Mouse (Mus musculus): ENCODE results near the gene Taf12. TPM values are rescaled to one million over a fixed set of nuclear protein-coding genes. Genes with fewer than 3 reads are reported as not detected.

Taf12 gene
- polyA plus RNA-seq, 1 experiment from 2014 or later = 50.6 TPM

GRCm38 (mm10) chr4:132253128-132253527 lies 21.0 kb upstream of the Taf12 start:
- no peaks in the 10 kb centered on the region for H3K27me3 ChIP-seq (ENCODE audit: control insufficient read depth, insufficient read depth, low read length)
- H3K27ac ChIP-seq (replicated peaks; ENCODE audit: low read depth, low read length) = no peak overlapping the region
- DNase-seq (no peak), ATAC-seq (ENCODE audit: low FRiP score, low TSS enrichment) (no peak)
- peaks cover 35% of the 10 kb centered on the region for H3K36me3 ChIP-seq (ENCODE audit: control insufficient read depth, insufficient read depth, low read length)
- no peaks in the 10 kb centered on the region for H3K9me3 ChIP-seq (ENCODE audit: control insufficient read depth, low read length)
- no peak overlapping the region for H3K9ac ChIP-seq (replicated peaks; ENCODE audit: low read length)
- no peaks in the 10 kb centered on the region for H3K4me1 ChIP-seq (ENCODE audit: control insufficient read depth, insufficient read depth, low read length)
- WGBS = 90% methylated on average over 8 of the region's 8 CpGs
- H3K4me2 ChIP-seq (ENCODE audit: low read length) = no peak overlapping the region
- no peak overlapping the region for H3K4me3 ChIP-seq (replicated peaks; ENCODE audit: low read depth, low read length)

DNA sequence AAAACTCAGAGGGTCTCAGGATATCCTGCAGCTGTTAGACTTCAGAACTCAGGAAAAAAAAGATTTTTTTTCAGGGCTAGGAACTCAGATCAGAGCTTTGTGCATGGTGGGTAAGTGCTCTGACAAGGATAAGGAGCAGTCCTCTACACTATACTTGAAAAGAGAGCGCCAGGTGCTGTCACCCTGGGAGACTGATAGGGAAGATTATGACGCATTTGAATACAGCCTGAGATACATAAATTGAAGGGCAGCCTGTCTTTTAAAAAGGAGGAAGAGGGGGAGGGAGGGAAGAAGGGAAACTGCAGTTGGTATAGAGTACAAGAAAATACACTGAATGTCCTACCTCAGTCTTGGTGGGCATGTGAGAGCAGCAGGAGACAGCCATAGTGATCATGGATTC lies 20.6 kb upstream of the Taf12 start:
- H3K36me3 ChIP-seq (ENCODE audit: control insufficient read depth, insufficient read depth, low read length) = peaks cover 31% of the 10 kb centered on the region
- H3K27me3 ChIP-seq (ENCODE audit: control insufficient read depth, insufficient read depth, low read length) = no peaks in the 10 kb centered on the region
- H3K27ac ChIP-seq (replicated peaks; ENCODE audit: low read depth, low read length) = 0 out of 2 replicates have a peak overlapping the region, but pooled peaks have one; percentile 13
- H3K4me1 ChIP-seq (ENCODE audit: control insufficient read depth, insufficient read depth, low read length) = no peaks in the 10 kb centered on the region
- H3K9me3 ChIP-seq (ENCODE audit: control insufficient read depth, low read length) = no peaks in the 10 kb centered on the region
- H3K9ac ChIP-seq (replicated peaks; ENCODE audit: low read length) = no peak overlapping the region
- WGBS = 82% methylated on average over 2 of the region's 2 CpGs
- H3K4me2 ChIP-seq (ENCODE audit: low read length) = no peak overlapping the region
- H3K4me3 ChIP-seq (replicated peaks; ENCODE audit: low read depth, low read length) = no peak overlapping the region
- ATAC-seq (ENCODE audit: low FRiP score, low TSS enrichment) (no peak), DNase-seq (no peak)

DNA sequence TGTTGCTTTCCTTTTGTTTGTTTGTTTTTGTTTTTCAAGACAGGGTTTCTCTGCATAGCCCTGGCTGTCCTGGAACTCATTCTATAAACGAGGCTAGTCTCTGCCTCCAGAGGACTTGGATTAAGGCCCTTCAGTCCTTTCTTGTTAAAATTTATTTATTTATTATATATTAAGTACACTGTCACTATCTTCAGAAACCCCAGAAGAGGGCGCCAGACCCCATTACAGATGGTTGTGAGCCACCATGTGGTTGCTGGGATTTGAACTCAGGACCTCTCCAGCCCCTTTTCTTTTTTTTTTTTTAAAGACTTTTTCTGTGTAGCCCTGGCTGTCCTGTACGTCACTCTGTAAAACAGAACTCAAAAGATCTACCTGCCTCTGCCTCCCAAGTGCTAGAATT lies 19.2 kb upstream of the Taf12 start:
- no peak overlapping the region for H3K4me3 ChIP-seq (replicated peaks; ENCODE audit: low read depth, low read length)
- ATAC-seq (ENCODE audit: low FRiP score, low TSS enrichment) = no peak
- H3K9me3 ChIP-seq (ENCODE audit: control insufficient read depth, low read length) = no peaks in the 10 kb centered on the region
- DNase-seq = no peak
- H3K36me3 ChIP-seq (ENCODE audit: control insufficient read depth, insufficient read depth, low read length) = peaks cover 19% of the 10 kb centered on the region
- H3K27ac ChIP-seq (replicated peaks; ENCODE audit: low read depth, low read length) = no peak overlapping the region
- no peaks in the 10 kb centered on the region for H3K27me3 ChIP-seq (ENCODE audit: control insufficient read depth, insufficient read depth, low read length)
- peaks cover 8% of the 10 kb centered on the region for H3K4me1 ChIP-seq (ENCODE audit: control insufficient read depth, insufficient read depth, low read length)
- 79% methylated on average over 3 of the region's 3 CpGs for WGBS
- H3K4me2 ChIP-seq (ENCODE audit: low read length) = no peak overlapping the region
- H3K9ac ChIP-seq (replicated peaks; ENCODE audit: low read length) = no peak overlapping the region

DNA sequence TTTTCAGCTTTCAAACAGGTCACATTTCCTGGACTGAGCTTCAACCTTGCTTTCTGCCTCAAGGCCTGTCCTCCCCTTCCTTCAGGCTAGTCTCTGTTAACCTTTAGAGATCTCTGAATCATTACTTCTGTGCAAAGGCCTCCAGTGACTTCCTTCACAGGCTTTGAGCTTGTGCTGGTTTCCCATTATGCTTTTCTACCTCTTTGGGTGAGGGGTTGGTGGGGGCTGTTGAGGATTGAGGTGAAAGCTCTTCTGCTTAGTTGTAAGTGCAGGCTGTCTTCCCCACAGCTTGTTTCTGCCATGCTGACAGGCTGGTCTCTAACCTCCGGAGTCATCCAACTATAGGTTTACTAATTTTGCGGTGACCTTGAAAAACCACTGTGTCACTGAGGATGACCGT lies 17.8 kb upstream of the Taf12 start:
- WGBS = 94% methylated on average over 3 of the region's 3 CpGs
- no peaks in the 10 kb centered on the region for H3K9me3 ChIP-seq (ENCODE audit: control insufficient read depth, low read length)
- H3K4me1 ChIP-seq (ENCODE audit: control insufficient read depth, insufficient read depth, low read length) = peaks cover 14% of the 10 kb centered on the region
- no peak overlapping the region for H3K4me2 ChIP-seq (ENCODE audit: low read length)
- H3K36me3 ChIP-seq (ENCODE audit: control insufficient read depth, insufficient read depth, low read length) = peaks cover 7% of the 10 kb centered on the region
- H3K9ac ChIP-seq (replicated peaks; ENCODE audit: low read length) = no peak overlapping the region
- H3K27me3 ChIP-seq (ENCODE audit: control insufficient read depth, insufficient read depth, low read length) = no peaks in the 10 kb centered on the region
- no peak overlapping the region for H3K4me3 ChIP-seq (replicated peaks; ENCODE audit: low read depth, low read length)
- ATAC-seq (ENCODE audit: low FRiP score, low TSS enrichment) = no peak
- H3K27ac ChIP-seq (replicated peaks; ENCODE audit: low read depth, low read length) = no peak overlapping the region
- DNase-seq = no peak

- H3K9me3 ChIP-seq (ENCODE audit: control insufficient read depth, low read length) = no peaks in the 10 kb centered on the region
- WGBS = 94% methylated on average over 4 of the region's 4 CpGs
- H3K27ac ChIP-seq (replicated peaks; ENCODE audit: low read depth, low read length) = no peak overlapping the region
- H3K4me1 ChIP-seq (ENCODE audit: control insufficient read depth, insufficient read depth, low read length) = peaks cover 20% of the 10 kb centered on the region
- no peaks in the 10 kb centered on the region for H3K36me3 ChIP-seq (ENCODE audit: control insufficient read depth, insufficient read depth, low read length)
- DNase-seq (no peak), ATAC-seq (ENCODE audit: low FRiP score, low TSS enrichment) (no peak)
- H3K9ac ChIP-seq (replicated peaks; ENCODE audit: low read length) = peak overlapping the region; percentile 4; the same call in 1 of the 2 replicates
- no peak overlapping the region for H3K4me2 ChIP-seq (ENCODE audit: low read length)
- H3K4me3 ChIP-seq (replicated peaks; ENCODE audit: low read depth, low read length) = 0 out of 2 replicates have a peak overlapping the region, but pooled peaks have one; percentile 75
- no peaks in the 10 kb centered on the region for H3K27me3 ChIP-seq (ENCODE audit: control insufficient read depth, insufficient read depth, low read length)
Observed at GRCm38 (mm10) chr4:132259248-132259647, 14.9 kb upstream of the Taf12 start.

DNA sequence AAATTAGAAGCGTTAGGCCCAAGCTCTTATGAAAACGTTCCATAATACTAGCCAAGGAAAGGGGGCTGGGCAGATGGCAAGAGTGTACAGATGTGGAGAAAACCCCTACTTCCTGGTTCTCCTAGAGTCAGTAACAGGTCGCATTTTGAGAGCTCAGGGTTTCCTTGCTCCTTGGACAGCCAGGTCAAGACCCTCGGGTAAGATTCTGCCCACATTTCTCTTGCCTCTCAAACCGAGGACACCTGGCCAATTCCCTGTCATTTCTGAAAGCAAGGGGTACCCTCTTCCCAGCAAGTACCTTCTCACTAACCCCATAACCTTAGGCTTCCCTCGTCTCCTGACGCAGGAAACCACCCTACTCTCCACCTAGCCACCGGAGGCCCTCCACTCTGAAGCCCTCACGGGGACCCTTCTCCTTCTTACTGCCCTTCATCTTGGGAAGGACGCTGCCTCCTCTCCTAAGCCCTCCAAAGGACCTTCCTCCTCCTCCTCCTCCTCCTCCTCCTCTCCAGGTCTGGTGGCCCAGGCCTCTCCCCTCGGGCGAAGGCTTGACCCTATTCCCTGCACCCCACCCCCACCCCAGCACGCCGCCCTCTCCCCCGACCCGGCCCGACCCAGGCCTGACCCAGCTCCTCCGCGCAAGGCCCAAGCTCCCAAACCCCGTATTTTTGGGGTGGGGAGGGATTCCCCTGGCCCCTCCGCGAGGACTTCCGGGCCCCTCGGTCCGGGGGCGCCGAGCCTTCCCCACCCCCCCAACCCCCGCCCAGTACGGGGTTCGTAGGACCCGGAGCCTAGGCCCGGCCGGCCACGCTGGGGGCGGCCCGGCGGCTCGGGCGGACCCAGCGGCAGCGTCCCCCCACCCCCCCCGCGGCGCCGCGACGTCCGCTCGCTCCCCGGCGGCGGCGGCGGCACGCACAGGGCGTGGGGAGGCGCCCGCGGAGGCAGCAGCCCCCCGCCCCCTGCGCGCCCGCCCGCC lies 13.5 kb upstream of the Taf12 start:
- peak overlapping the region; percentile 93 for H3K27ac ChIP-seq (replicated peaks; ENCODE audit: low read depth, low read length)

GRCm38 (mm10) chr4:132261514-132262357 lies 12.4 kb upstream of the Taf12 start, which contains the start of gene Gmeb1:
Gmeb1 (minus strand) TSS chr4:132261602.
- DNase-seq = peak; percentile 94
- H3K4me3 ChIP-seq (replicated peaks; ENCODE audit: low read depth, low read length) = peak within 1 kb of the TSS; percentile 75
- H3K27me3 ChIP-seq (ENCODE audit: control insufficient read depth, insufficient read depth, low read length) = no peaks in the 10 kb centered on the region
- WGBS = 16% methylated on average over 42 of the region's 49 CpGs
- peak; percentile 92 for ATAC-seq (ENCODE audit: low FRiP score, low TSS enrichment)
- no peaks in the 10 kb centered on the region for H3K9me3 ChIP-seq (ENCODE audit: control insufficient read depth, low read length)
- no peaks in the 10 kb centered on the region for H3K36me3 ChIP-seq (ENCODE audit: control insufficient read depth, insufficient read depth, low read length)
- peak within 1 kb of the TSS; percentile 96 for H3K9ac ChIP-seq (replicated peaks; ENCODE audit: low read length)
- peaks cover 20% of the 10 kb centered on the region for H3K4me1 ChIP-seq (ENCODE audit: control insufficient read depth, insufficient read depth, low read length)
- peak within 1 kb of the TSS; percentile 89 for H3K4me2 ChIP-seq (ENCODE audit: low read length)
- peak within 1 kb of the TSS; percentile 93 for H3K27ac ChIP-seq (replicated peaks; ENCODE audit: low read depth, low read length)

More for the DNA sequence above, 13.5 kb upstream of the Taf12 start:
- ATAC-seq (ENCODE audit: low FRiP score, low TSS enrichment) (peak; percentile 86), DNase-seq (peak; percentile 86)
- Histone ChIP-seq H3K27me3 (ENCODE audit: control insufficient read depth, insufficient read depth, low read length) (no peaks in the 10 kb centered on the region), H3K4me3 (replicated peaks; ENCODE audit: low read depth, low read length) (peak overlapping the region; percentile 75), H3K9ac (replicated peaks; ENCODE audit: low read length) (peak overlapping the region; percentile 96), H3K4me2 (ENCODE audit: low read length) (peak overlapping the region; percentile 89), H3K4me1 (ENCODE audit: control insufficient read depth, insufficient read depth, low read length) (peaks cover 20% of the 10 kb centered on the region), H3K9me3 (ENCODE audit: control insufficient read depth, low read length) (no peaks in the 10 kb centered on the region), H3K36me3 (ENCODE audit: control insufficient read depth, insufficient read depth, low read length) (no peaks in the 10 kb centered on the region)
- 4% methylated on average over 51 of the region's 64 CpGs for WGBS

- no peaks in the 10 kb centered on the region for H3K9me3 ChIP-seq (ENCODE audit: control insufficient read depth, low read length)
- WGBS = 87% methylated on average over 5 of the region's 5 CpGs
- DNase-seq = no peak
- H3K27ac ChIP-seq (replicated peaks; ENCODE audit: low read depth, low read length) = no peak overlapping the region
- no peaks in the 10 kb centered on the region for H3K36me3 ChIP-seq (ENCODE audit: control insufficient read depth, insufficient read depth, low read length)
- no peaks in the 10 kb centered on the region for H3K27me3 ChIP-seq (ENCODE audit: control insufficient read depth, insufficient read depth, low read length)
- H3K4me3 ChIP-seq (replicated peaks; ENCODE audit: low read depth, low read length) = no peak overlapping the region
- no peak overlapping the region for H3K9ac ChIP-seq (replicated peaks; ENCODE audit: low read length)
- no peak for ATAC-seq (ENCODE audit: low FRiP score, low TSS enrichment)
- H3K4me2 ChIP-seq (ENCODE audit: low read length) = no peak overlapping the region
- peaks cover 20% of the 10 kb centered on the region for H3K4me1 ChIP-seq (ENCODE audit: control insufficient read depth, insufficient read depth, low read length)
Observed at GRCm38 (mm10) chr4:132262358-132262616, 11.9 kb upstream of the Taf12 start.

All from midbrain, embryonic 14.5 days (tissue).